Mouse (Mus musculus) heart, postnatal 14 days (tissue): ENCODE results near the gene Rundc1. TPM values are rescaled to one million over a fixed set of nuclear protein-coding genes. Genes with fewer than 3 reads are reported as not detected.

Experiments
- microRNA-seq, 2 experiments: library from miRNA; unstranded; fragments of <30 nt; microRNA quantifications; one replicate each; pipeline ENCODE4 v1.2.0; 2021 to 2022
- total RNA-seq, 2 experiments: library from RNA; stranded (reverse); gene quantifications; 2 replicates each; pipeline ENCODE4 v1.2.3; 2021

The Rundc1 gene
- total RNA-seq, 2 experiments from 2014 or later, result 10.8 to 11.1 TPM

Small RNA genes lying within 50 kb of the gene (microRNA-seq; reads per million reads assigned to microRNA genes)
- gene Mir6929, result 0.12 to 5.1 reads per million in 2 experiments

Other genes starting within 250 kb of the Rundc1 start
- not detected for gene Ccr10, start 249.6 kb upstream of the Rundc1 start, total RNA-seq
- 10 to 100 TPM; 24.0 to 27.5 TPM for gene Ezh1, start 198.6 kb upstream of the Rundc1 start, total RNA-seq
- gene Ramp2, start 179.1 kb upstream of the Rundc1 start, total RNA-seq, result 100 to 1,000 TPM; 149 to 167 TPM
- gene Vps25, start 171.4 kb upstream of the Rundc1 start, total RNA-seq, result 10 to 100 TPM; 76.4 to 81.0 TPM
- gene Wnk4, start 164.5 kb upstream of the Rundc1 start, total RNA-seq, result 10 to 100 TPM in 1 of 2 experiments, 1 to 10 TPM in 1; 7.0 to 11.7 TPM
- gene Cntd1, start 146.1 kb upstream of the Rundc1 start, total RNA-seq, result under 1 TPM; 0.24 to 0.39 TPM
- gene Coa3, start 146.0 kb upstream of the Rundc1 start, total RNA-seq, result 10 to 100 TPM; 84.0 to 89.7 TPM
- gene Becn1, start 122.8 kb upstream of the Rundc1 start, total RNA-seq, result 10 to 100 TPM; 90.0 to 96.3 TPM
- 10 to 100 TPM; 80.9 to 96.0 TPM for gene Psme3, start 108.9 kb upstream of the Rundc1 start, total RNA-seq
- gene Aoc2, start 100.0 kb upstream of the Rundc1 start, total RNA-seq, result 1 to 10 TPM; 3.1 to 3.2 TPM
- 10 to 100 TPM; 36.9 to 42.0 TPM for gene Aoc3, start 94.5 kb upstream of the Rundc1 start, total RNA-seq
- gene G6pc, start 57.5 kb upstream of the Rundc1 start, total RNA-seq, result not detected
- gene Aarsd1, start 7.5 kb upstream of the Rundc1 start, total RNA-seq, result 10 to 100 TPM; 14.2 to 21.3 TPM
- 10 to 100 TPM in 1 of 2 experiments, 1 to 10 TPM in 1; 3.2 to 11.2 TPM for gene Gm27029, start 289 bp upstream of the Rundc1 start, total RNA-seq
- gene Ptges3l, start 248 bp downstream of the Rundc1 start, total RNA-seq, result 10 to 100 TPM; 60.2 to 61.2 TPM
- gene Rpl27, start 17.2 kb downstream of the Rundc1 start, total RNA-seq, result 10 to 100 TPM; 49.7 to 52.9 TPM
- gene Ifi35, start 23.3 kb downstream of the Rundc1 start, total RNA-seq, result 10 to 100 TPM; 12.2 TPM
- gene Rnd2, start 39.9 kb downstream of the Rundc1 start, total RNA-seq, result 1 to 10 TPM; 5.9 to 6.7 TPM
- gene Vat1, start 41.1 kb downstream of the Rundc1 start, total RNA-seq, result 10 to 100 TPM; 31.8 to 33.0 TPM
- 1 to 10 TPM; 1.2 to 1.7 TPM for gene Brca1, start 126.9 kb downstream of the Rundc1 start, total RNA-seq
- 100 to 1,000 TPM in 1 of 2 experiments, 10 to 100 TPM in 1; 98.4 to 103 TPM for gene Nbr1, start 127.1 kb downstream of the Rundc1 start, total RNA-seq
- gene Tmem106a, start 157.2 kb downstream of the Rundc1 start, total RNA-seq, result 1 to 10 TPM; 3.0 to 3.2 TPM
- gene Gm11634, start 174.2 kb downstream of the Rundc1 start, total RNA-seq, result not detected
- 10 to 100 TPM; 32.1 to 35.6 TPM for gene Rdm1, start 202.1 kb downstream of the Rundc1 start, total RNA-seq
- 10 to 100 TPM; 28.6 to 29.6 TPM for gene Arl4d, start 240.5 kb downstream of the Rundc1 start, total RNA-seq